Mouse (Mus musculus): ENCODE data around the gene Eef2.
"Not testable (repeated sequence)": the region's sequence is repeated elsewhere in the genome, so short reads cannot be mapped to it uniquely, and the experiment has no call there.

Eef2 gene

DNA sequence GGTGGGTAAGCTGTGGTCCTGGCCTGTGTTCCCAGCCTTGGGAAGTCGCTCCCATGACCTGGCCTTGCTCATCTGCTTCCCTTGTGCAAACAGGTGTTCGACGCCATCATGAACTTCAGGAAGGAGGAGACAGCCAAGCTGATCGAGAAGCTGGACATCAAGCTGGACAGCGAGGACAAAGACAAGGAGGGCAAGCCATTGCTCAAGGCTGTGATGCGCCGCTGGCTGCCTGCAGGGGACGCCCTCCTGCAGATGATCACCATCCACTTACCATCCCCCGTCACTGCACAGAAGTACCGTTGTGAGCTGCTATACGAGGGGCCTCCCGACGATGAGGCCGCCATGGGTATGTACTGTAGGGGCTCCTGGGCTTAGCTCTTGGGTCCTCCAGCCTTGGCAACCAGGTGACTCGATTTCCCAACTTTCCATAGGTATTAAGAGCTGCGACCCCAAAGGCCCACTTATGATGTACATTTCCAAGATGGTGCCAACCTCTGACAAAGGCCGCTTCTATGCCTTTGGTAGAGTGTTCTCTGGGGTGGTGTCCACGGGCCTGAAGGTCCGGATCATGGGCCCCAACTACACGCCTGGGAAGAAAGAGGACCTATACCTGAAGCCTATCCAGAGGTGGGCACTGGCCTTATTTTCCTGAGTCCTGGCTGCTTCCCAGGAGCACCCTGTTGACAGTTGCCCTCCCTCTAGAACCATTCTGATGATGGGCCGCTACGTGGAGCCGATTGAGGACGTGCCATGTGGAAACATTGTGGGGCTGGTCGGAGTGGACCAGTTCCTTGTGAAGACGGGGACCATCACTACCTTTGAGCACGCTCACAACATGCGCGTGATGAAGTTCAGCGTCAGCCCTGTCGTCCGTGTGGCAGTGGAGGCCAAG is 3.3 kb downstream of the Eef2 start:
- no peak for DNase-seq (ENCODE audit: low read depth, low spot score)

DNA sequence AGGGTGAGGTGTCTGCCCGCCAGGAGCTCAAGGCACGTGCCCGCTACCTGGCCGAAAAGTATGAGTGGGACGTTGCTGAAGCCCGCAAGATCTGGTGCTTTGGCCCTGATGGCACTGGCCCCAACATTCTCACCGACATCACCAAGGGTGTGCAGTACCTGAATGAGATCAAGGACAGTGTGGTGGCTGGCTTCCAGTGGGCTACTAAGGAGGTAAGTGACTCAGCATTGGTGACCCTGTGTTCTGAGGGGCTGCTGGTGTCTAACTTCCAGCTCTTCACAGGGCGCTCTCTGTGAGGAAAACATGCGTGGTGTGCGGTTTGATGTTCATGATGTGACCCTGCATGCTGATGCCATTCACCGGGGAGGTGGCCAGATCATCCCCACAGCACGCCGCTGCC is 4.5 kb downstream of the Eef2 start:
- no peak for DNase-seq (ENCODE audit: low read depth, low spot score)

DNA sequence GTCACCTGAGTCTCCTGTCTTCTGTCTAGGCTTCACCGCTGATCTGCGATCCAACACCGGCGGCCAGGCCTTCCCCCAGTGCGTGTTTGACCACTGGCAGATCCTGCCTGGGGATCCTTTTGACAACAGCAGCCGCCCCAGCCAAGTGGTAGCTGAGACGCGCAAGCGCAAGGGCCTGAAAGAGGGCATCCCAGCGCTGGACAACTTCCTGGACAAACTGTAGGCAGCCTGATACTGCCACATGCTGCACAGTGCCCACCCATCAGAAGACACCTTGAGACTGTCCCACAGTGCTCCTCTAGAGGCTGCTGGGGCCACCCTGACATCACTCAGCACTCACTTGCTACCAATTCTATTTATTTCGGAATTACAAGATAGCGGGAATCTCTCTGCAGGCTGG is 5.4 kb downstream of the Eef2 start:
- not testable (repeated sequence) for DNase-seq (ENCODE audit: low read depth, low spot score)

DNA sequence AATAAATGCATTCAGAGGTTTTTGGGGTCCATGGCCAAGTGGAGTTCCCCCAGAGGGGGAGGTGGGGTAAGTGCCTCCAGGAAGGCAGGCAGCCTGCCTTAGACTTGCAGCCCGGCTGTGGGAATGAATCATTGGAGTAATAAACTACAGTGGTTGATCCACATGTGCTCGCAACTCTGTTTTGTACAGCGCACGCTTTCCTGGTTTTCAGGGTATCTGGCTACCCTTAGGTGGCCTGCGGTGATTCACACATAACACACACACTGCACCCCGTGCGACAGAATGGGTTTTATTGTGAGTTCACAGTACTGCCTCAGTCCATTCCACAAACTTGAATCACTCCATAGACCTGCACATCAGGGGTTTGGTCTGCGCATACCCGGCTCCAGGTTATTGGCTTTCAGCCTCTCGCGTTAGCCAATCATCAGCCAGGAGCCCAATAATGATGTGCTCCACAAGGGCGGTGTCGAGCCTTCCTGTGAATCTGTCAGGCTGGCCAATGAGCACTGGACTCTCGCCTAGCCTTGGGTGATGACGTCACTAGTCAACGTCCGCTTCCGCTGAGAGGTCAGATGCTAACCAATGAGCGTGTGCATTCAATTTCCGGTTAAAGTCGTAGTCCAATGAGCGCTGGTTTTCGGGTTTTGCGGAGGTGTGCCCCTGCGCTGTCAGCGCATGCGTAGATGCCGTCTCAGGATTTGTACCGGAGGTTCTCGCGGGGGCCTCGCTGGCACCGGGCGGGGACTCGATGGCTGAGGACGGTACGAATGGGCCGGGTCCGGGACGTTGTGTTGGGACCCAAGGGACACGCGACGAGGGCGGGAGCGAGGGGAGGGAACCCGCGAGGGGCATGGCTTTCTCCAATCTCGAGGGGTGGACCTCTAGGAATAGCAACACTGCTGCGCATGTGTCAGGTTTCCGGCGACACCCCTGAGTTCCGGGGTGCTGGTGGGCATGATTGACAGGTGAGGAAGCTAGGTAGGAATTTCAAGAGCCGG is 6.2 kb downstream of the Eef2 start, which contains the start of gene Dapk3:
Dapk3 (plus strand) TSS at position 670 of the 998 bp plus-strand sequence.
- DNase-seq (ENCODE audit: low read depth, low spot score): peak; percentile 99

DNA sequence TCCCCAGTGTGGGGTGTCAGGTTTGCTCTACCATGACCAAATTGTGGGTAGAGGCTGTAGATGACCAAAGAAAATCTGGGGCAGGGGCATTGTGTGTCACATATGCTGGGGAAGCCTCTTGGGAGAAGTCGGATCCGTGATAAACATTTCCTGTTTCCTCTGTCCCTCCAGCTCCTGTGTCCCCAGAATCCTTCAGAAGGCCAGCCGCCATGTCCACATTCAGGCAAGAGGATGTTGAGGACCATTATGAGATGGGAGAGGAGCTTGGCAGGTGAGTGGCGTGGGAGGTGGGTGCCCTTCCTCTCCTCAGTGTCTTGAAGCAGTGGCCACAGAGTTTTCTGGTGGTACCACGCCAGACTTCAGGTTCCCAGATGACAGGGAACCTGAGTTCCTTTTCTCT is 7.4 kb downstream of the Eef2 start, which contains the start of gene 4930442H23Rik:
4930442H23Rik (minus strand) TSS at position 45 of the 400 bp plus-strand sequence.
- DNase-seq (ENCODE audit: low read depth, low spot score): no peak

DNA sequence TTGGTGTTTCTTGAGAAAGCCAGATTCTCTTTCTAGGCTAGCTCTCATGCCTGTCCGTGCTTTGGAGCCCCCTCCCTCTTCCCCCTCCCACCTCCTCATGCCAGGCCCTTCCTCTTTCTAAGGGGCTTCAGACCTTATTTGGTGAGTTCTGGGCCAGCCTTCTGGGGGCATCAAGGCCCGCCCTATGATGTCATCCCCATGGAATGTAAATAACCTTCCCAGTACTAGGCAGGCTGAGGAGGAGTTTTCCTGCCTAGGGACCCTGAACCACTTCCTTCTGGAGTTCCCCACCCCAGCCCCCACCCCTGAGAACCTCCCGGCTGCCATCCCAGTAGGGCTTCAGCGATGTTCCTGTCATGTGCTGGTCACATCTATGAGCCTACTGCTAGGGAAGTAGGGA is 8.3 kb downstream of the Eef2 start:
- no peak for DNase-seq (ENCODE audit: low read depth, low spot score)

DNA sequence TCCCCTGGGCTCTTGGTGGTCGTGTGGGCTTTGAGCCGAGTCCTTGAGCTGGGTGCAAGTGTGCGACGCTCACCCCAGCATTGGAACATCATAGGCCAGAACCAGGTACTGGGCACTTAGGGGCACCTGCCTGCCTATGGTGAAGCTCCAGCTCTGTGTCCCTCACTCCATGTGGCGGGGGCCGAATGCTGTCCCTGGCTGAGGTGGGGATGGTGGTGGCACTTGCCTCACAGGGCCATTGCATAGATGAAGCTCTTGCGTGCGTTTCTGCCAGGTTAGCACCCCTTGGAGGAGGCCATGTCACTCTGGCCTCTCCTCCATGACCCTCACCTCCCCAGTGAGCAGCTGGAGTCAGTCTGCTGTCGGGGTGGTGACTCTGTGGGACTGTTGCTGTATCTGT is 10.7 kb downstream of the Eef2 start:
- DNase-seq (ENCODE audit: low read depth, low spot score): no peak

DNA sequence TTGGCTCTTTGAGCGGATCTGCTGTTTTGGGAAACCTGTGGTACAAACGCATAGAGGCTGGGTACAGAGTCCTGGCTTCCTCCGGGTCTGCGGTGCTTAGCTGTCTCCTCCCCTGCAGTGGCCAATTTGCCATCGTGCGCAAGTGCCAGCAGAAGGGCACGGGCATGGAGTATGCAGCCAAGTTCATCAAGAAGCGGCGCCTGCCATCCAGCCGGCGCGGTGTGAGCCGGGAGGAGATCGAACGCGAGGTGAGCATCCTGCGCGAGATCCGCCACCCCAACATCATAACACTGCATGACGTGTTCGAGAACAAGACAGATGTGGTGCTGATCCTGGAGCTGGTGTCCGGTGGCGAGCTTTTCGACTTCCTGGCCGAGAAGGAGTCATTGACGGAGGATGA is 13.4 kb downstream of the Eef2 start:
- no peak for DNase-seq (ENCODE audit: low read depth, low spot score)

DNA sequence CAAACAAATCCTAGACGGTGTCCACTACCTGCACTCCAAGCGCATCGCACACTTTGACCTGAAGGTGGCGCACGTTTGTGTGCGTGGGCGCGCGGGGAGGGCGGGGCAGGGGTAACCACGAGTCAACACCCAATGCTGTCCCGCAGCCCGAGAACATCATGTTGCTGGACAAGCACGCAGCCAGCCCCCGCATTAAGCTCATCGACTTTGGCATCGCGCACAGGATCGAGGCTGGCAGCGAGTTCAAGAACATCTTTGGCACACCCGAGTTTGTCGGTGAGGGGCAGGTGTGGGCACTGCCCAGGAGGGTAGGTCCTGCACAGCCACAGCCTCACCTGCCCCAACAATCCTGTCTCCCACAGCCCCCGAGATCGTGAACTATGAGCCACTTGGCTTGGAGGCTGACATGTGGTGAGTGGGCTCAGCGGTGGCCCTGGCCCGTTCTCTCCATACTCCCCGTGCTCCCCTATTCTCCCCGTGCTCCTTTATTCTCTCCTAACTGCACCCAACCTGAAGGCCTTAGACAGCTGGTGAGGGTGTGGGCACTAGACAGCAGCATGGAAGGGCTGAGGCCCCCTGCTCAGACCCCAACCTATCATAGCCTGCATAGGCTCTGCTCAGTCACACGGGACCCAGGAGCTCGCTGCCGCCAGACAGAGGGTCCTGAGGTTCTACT is 13.9 kb downstream of the Eef2 start:
- no peak for DNase-seq (ENCODE audit: low read depth, low spot score)

DNA sequence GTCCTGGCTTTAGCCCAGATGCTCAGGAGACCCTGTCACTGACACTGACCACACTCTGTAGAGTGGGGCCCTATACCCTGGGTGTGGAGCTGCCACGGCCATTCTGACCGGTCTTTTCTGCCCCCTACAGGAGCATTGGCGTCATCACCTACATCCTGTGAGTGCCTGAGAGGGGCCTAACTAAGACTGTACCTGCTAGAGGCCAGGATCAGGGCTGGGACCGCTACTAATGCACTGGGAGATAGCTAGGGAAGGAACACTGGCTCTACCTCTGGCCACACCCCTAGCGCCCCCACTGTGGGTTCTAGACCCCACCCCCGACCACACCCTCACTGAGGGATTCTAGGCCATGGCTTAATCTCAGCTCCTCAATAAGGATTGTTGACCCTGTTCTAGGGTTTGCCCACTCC is 14.5 kb downstream of the Eef2 start:
- DNase-seq (ENCODE audit: low read depth, low spot score): no peak

DNA sequence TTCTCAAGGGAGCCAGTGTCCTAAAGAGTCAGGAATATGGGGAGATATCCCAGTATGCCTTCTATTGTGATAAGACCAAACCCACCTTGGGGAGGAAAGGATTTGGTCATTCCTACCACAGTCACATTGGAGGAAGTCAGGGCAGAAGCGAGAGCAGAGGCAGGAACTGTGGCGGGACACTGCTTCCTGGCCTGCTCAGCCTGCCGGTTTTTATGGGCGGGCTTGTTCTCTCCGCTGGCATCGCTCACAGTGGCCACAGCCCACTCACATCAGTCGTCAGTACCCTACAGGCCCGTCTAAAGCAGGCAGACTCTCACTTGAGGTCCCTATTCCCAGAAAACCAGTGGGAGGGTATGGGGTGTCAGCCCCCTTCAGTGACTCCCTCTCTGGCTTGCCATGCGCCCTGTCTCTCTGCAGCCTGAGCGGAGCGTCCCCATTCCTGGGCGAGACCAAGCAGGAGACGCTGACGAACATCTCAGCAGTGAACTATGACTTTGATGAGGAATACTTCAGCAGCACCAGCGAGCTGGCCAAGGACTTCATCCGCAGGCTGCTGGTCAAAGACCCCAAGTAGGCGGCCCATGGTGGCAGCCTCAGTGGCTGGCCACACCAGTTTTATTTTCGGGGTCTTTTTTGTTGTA is 15.0 kb downstream of the Eef2 start:
- DNase-seq (ENCODE audit: low read depth, low spot score): no peak

DNA sequence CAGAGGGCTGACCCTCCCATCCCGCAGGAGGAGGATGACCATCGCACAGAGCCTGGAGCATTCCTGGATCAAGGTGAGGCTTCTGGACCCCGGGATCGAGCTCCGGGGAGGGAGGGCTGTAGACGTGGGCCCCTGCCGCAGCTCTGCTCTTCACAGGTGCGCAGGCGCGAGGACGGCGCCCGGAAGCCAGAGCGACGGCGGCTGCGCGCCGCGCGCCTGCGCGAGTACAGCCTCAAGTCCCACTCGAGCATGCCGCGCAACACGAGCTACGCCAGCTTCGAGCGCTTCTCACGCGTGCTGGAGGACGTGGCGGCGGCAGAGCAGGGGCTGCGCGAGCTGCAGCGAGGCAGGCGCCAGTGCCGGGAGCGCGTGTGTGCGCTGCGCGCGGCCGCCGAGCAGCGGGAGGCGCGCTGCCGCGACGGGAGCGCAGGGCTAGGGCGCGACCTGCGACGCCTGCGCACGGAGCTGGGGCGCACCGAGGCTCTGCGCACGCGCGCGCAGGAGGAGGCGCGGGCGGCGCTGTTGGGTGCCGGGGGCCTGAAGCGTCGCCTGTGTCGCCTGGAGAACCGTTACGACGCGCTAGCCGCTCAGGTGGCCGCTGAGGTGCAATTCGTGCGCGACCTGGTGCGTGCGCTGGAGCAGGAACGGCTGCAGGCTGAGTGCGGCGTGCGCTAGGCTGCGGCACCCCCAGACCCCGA is 16.0 kb downstream of the Eef2 start:
- peak; percentile 92 for DNase-seq (ENCODE audit: low read depth, low spot score)

DNA sequence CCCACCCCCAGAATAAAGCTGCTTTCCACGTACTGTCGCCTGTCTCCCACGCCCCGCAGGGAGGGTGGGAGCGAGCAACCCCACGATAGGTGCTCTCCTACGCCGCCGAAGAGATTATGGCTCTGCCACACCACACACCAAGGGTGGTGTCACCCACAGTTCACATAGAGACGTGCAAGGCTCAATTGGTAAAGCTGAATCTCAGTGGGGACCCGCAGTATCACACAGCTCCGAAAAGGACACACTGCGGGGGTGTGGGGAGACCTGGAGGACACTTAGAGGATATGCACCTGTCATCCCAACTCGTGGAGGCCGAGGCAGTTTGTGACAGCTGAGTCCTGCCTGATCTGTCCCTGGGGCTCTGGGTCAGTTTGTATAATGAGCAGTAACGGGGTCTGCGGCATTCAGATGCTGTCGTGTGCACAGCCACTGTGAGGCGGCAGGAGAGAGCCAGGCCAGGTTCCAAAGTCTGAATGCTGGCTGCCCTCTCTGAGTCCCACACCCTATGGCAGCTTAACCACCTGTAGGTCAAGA is 16.6 kb downstream of the Eef2 start:
- DNase-seq (ENCODE audit: low read depth, low spot score): peak; percentile 85

DNA sequence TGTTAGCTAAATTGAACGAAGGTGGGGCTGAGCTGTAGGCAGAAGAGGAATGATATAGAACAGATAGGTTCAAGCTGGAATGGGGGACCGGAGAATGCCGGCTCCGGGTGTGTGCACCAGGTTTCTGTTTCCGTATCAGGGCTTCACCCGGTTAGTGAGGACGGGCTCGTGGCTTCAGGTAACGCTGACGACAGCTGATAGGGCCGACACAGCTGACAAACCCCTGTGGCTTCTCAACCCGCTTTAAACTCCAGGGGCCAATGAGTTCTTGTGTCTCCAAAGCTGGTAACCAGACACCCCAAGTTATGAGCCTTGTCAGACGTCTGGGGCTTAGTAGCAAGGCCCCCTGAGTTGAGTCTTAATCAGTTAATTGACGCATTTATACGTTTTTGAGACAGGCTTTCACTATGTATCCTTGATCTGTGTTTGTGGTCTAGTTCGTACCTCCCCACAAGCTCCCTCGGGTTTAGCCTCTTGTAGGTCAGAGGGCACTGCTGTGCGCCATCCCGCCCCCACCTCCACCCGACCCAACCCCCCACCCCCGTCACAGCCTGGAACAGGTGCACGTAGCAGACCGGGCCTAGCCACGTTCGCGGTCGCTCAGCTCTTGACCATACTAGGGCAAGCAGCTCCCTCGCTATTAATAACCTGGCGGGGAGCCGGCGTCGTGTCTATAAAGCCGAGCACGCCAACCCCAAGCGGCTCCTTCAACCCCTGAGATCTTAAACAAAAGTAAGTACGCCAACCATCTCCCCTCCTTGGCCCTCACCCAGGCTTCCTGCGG is 17.8 kb downstream of the Eef2 start:
- peak; percentile 98 for DNase-seq (ENCODE audit: low read depth, low spot score)

DNA sequence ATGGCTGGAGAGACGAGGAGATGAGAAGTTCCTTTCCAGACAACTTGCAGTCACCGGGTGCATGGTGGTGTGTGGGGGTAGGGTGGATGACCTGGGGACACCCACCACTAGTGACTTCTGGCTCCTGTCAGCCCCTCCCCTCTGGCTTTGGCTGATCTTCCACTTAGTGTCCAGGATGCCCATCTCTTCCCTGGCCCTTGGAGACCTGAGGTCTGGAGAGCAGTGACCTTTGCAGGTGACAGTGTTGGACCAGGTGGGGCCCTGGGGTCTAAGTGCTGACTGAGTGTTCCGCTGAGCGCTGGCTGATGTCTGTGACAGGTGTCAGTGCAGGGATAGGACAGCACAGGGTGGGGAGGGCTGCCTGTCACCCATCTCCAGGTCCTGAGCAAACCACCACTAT is 18.9 kb downstream of the Eef2 start:
- peak; percentile 96 for DNase-seq (ENCODE audit: low read depth, low spot score)

DNA sequence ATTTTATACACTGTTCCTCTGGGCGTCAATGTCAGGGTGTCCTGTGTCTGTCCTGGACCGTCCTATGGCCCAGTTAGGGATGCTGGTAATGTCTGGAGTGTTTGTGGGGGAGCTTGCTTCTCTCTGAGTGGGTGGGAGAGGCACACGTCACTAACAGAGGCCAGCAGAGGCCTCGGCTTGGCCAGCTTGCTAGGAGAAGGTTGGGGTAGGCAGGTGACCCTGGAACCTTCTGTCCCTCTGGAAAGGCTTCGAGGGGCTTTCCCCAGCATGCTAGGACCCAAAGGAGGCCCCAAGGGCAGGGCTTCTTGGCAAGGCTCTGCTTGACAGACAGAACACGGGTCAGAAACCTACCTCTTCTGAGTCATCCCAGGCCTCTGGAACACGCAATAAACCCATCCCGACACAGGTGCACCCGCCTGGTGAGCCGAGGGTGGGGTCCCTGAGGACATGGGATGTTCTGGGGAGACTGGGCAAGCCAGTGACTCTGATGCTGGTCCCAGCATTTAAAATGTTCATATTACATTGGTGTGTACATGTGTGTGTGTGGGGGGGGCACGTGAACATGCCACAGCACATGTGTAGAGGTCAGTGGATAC is 20.1 kb downstream of the Eef2 start:
- peak; percentile 76 for DNase-seq (ENCODE audit: low read depth, low spot score)

DNA sequence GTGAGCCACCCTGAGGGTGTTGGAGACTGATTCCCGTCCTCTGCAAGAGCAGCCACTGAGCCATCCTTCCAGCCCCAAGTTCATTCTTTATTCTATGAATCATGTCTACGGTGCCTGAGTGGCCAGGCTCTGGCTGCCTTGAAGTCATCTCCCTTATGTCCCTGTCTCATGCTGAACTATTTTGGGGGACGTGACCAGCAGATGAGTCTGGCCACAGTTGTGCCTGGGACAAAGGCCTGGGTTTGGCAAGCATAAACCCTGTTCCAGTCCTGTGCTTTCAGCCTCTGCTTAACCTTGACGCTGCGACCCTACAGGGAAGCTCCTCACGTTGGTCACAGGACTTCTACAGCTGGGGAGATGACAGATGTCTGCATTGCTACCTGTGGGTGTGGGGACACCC is 20.9 kb downstream of the Eef2 start:
- peak; percentile 72 for DNase-seq (ENCODE audit: low read depth, low spot score)

DNA sequence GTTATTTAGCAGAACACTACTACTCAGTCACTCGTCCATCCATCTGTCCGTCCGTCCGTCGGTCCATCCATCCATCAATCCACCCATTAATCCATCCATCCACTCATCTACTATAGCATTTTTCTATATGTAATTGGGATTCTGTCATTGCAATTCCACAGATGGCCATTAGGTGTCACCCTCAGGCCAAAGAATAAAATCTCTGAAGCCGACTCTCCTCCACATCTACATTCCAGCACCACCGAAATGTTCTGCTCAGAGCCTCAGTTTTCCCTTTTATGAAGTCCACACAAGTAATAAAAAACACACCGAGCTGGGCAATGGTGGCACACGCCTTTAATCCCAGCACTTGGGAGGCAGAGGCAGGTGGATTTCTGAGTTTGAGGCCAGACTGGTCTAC is 21.8 kb downstream of the Eef2 start:
- DNase-seq (ENCODE audit: low read depth, low spot score): peak; percentile 60

DNA sequence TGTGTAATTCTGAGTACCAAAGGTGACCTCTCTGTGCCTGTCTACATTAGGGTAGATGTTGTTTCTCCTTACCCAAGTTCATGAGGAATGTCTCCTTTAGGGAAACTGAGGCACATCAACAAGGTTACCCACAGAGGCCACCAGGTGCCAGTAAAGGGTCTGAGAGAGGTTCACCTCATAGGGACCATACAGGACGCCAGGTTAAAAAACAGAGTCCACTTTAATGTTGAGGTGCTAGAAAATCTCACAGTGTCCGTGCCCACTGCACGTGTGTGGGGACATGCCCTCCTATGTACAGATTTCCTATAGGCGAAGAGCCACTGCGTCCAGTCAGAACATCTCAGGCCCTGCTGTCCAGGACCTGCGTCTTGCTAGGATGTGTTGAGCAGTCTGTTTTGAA is 22.6 kb downstream of the Eef2 start:
- no peak for DNase-seq (ENCODE audit: low read depth, low spot score)
